Mouse (Mus musculus) MEL (cell line): ENCODE measurements around the gene Toe1.

Experiments used
- CHD2 ChIP-seq: IDR thresholded peaks from 2 replicates; pipeline ENCODE4 v1.6.1; 2011; ENCODE audit warnings: low read length, improper control_type of control experiment
- CTCF ChIP-seq, 3 experiments: IDR thresholded peaks in 2 of 3; conservative IDR thresholded peaks in 1 of 3; 2 replicates each; pipeline ENCODE4 v1.5.1; 2011 to 2012; ENCODE audit warnings: low read length in 3 of 3, low read depth in 2 of 3, mild to moderate bottlenecking in 2 of 3, improper control_type of control experiment in 1 of 3, inconsistent platforms in 1 of 3, mixed read lengths in 1 of 3, moderate library complexity in 1 of 3; ENCODE audit not compliant: control insufficient read depth in 1 of 3, insufficient read depth in 1 of 3, poor library complexity in 1 of 3, severe bottlenecking in 1 of 3
- E2F4 ChIP-seq: IDR thresholded peaks from 2 replicates; pipeline ENCODE4 v1.6.1; 2011; ENCODE audit warnings: low read depth, low read length, improper control_type of control experiment, borderline replicate concordance
- EP300 ChIP-seq, 2 experiments: IDR thresholded peaks; 2 replicates each; pipeline ENCODE4 v1.6.1; 2011; ENCODE audit warnings: improper control_type of control experiment in 2 of 2, low read length in 2 of 2, low read depth in 1 of 2, mild to moderate bottlenecking in 1 of 2
- HCFC1 ChIP-seq: IDR thresholded peaks from 2 replicates; pipeline ENCODE4 v1.6.1; 2012; ENCODE audit warnings: low read depth, mild to moderate bottlenecking, inconsistent platforms, low read length, improper control_type of control experiment, moderate library complexity
- KAT2A ChIP-seq: conservative IDR thresholded peaks from 2 replicates; pipeline ENCODE4 v1.6.1; 2012; ENCODE audit warnings: low read depth, low read length, improper control_type of control experiment, inconsistent platforms
- MAZ ChIP-seq: IDR thresholded peaks from 2 replicates; pipeline ENCODE4 v1.6.1; 2012; ENCODE audit warnings: low read depth, mild to moderate bottlenecking, inconsistent platforms, low read length, improper control_type of control experiment
- MXI1 ChIP-seq: IDR thresholded peaks from 2 replicates; pipeline ENCODE4 v1.6.1; 2011; ENCODE audit warnings: mild to moderate bottlenecking, low read depth, low read length, improper control_type of control experiment
- POLR2A ChIP-seq, 2 experiments: IDR thresholded peaks; 2 replicates each; pipeline ENCODE4 v1.6.1; 2011 to 2012; ENCODE audit warnings: low read length in 2 of 2, mild to moderate bottlenecking in 2 of 2, control low read depth in 1 of 2, improper control_type of control experiment in 1 of 2, low read depth in 1 of 2, moderate library complexity in 1 of 2; ENCODE audit not compliant: control insufficient read depth in 1 of 2, insufficient read depth in 1 of 2, poor library complexity in 1 of 2
- TBP ChIP-seq: IDR thresholded peaks from 2 replicates; pipeline ENCODE4 v1.8.0; 2011; ENCODE audit warnings: low read depth, low read length, improper control_type of control experiment
- UBTF ChIP-seq: IDR thresholded peaks from 2 replicates; pipeline ENCODE4 v1.6.1; 2012; ENCODE audit warnings: low read depth, mild to moderate bottlenecking, inconsistent platforms, low read length, improper control_type of control experiment, moderate library complexity, borderline replicate concordance; ENCODE audit not compliant: insufficient read depth
- USF2 ChIP-seq, 2 experiments: IDR thresholded peaks; 2 replicates each; pipeline ENCODE4 v1.6.1; 2011 to 2012; ENCODE audit warnings: improper control_type of control experiment in 2 of 2, low read length in 2 of 2, borderline replicate concordance in 1 of 2, inconsistent platforms in 1 of 2, low read depth in 1 of 2, mild to moderate bottlenecking in 1 of 2; ENCODE audit not compliant: insufficient read depth in 1 of 2
- ZMIZ1 ChIP-seq: IDR thresholded peaks from 2 replicates; pipeline ENCODE4 v1.6.1; 2012; ENCODE audit warnings: low read depth, mild to moderate bottlenecking, inconsistent platforms, low read length, improper control_type of control experiment, moderate library complexity

DNA sequence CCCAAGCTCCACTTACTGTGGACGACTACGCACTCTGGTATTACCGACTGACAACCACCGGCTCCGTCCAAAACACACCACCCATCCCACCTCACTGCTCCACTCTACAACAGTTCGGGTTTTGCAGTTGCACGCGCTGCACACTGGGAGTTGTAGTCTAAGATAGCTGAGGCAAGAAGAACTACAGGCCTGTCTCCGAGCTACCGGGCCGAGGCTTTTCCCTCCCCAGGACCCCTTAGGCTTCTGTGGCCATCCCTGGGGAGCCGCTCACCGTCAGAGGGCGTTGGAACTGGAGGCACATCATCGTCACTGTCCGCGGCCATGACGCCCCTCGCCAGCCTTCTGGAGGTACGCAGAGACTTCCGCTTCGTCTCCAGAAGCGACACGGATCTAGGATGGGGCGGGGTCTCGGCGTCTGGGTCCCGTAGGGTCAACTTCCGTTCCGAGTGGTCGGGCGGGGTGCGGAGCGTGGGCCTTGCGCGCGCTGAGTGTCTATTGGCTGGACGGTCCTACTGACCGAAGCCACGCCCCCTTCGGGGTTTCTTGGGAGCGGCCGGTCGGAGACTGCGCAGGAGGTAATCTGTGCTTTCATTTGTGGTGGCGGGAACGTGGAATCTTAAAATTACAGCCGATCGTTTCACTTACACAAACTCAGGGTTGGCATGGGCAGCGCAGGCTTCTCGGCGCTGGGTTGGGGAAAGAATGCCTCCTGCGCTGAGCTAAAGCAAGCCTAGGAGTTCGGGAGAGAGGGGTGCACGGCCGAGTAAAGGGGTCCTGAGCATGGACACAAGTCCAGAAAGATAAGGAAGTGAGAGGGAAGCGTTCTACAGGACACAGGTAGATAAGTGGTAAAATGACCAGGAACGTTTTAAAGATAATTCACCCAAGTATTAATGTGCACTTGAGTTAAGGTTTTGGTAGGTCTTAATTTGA is at the start of gene Toe1, which contains the start of gene Mutyh:
- TF ChIP-seq USF2 (IDR thresholded peaks at IDR 0.05; ENCODE audit: borderline replicate concordance in 1 of 2, insufficient read depth in 1 of 2, low read depth in 1 of 2, low read length in 2 of 2), result no peak
- TF ChIP-seq MAZ, result peak; percentile 90; the same call in 1 of the 2 replicates
- TF ChIP-seq EP300 (IDR thresholded peaks at IDR 0.05; ENCODE audit: low read depth in 1 of 2, low read length in 2 of 2), result peak in 1 of 2 experiments; percentile 23; a peak in 1 of 4 replicates
- peak; percentile 79; the same call in 1 of the 2 replicates for TF ChIP-seq ZMIZ1
- TF ChIP-seq CHD2, result no peak
- peak; percentile 83 for TF ChIP-seq MXI1
- 0 out of 6 replicates have a peak, but pooled peaks of 1 of the 3 experiments have one; percentile 7 for TF ChIP-seq CTCF (IDR thresholded peaks at IDR 0.05 in 2 of 3, conservative IDR thresholded peaks at IDR 0.05 in 1 of 3; ENCODE audit: control insufficient read depth in 1 of 3, insufficient read depth in 1 of 3, low read depth in 2 of 3, low read length in 3 of 3, poor library complexity in 1 of 3, severe bottlenecking in 1 of 3)
- peak; percentile 65; the same call in 1 of the 2 replicates for TF ChIP-seq KAT2A
- peak; percentile 75 to 95 for TF ChIP-seq POLR2A (IDR thresholded peaks at IDR 0.05; ENCODE audit: control insufficient read depth in 1 of 2, insufficient read depth in 1 of 2, low read depth in 1 of 2, low read length in 2 of 2, poor library complexity in 1 of 2)
- no peak for TF ChIP-seq UBTF
- TF ChIP-seq HCFC1, result peak; percentile 94
- peak; percentile 43; the same call in 1 of the 2 replicates for TF ChIP-seq TBP
- peak; percentile 95 for TF ChIP-seq E2F4
